Mouse (Mus musculus): ENCODE measurements around the gene Cnih1. TPM values are rescaled to one million over a fixed set of nuclear protein-coding genes. Genes with fewer than 3 reads are reported as not detected.
"Not testable (repeated sequence)": the region's sequence is repeated elsewhere in the genome, so short reads cannot be mapped to it uniquely, and the experiment has no call there.

Gene Cnih1
- polyA plus RNA-seq (2015; fragmentation: Nextera tagmentation; extraction: Ambion mirVana): 203 and 209 TPM in 2 replicates

DNA sequence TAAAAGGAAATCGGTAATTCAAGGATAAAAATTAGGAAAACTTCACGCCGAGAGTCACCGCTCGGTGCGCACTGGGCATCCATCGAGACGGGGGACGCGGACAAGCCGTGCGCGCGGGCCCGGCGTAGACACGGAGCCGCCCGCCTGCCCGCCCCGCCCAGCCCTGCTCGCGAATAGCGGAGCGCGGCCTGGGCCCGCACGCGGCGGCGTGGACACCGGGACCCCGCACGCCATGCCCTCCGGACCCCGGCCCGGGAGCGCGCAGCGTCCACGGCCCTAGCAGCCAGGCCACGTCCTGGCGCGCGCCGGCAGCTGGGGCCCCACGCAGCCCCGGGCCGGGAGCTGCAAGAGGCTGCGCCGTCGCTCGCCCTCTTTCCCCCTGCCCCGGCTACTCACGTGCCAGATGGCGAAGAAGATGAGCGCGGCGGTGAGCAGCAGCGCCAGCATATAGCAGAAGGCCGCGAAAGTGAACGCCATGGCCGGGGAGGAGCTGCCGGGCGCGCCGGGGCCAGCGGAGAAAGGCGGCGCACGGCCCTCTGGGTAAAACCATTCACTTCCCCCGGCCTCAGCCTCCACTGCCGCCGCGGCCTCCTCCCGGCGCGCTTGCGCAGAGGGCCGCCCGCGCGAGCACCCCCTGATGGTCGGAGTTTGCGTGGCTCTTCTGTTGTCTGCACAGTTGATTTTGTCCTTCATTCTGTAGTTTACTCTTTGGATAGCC is at the start of gene Cnih1:
Gene Cnih1, minus strand, starts transcription at position 625 of the 718 bp plus-strand sequence.
- Histone ChIP-seq H3K9me3 (no peaks in the 10 kb centered on the region), H3K4me3 (replicated peaks) (peak within 1 kb of the TSS; percentile 98), H3K4me1 (replicated peaks) (peaks cover 12% of the 10 kb centered on the region), H3K27ac (peak within 1 kb of the TSS; percentile 98), H3K36me3 (no peaks in the 10 kb centered on the region), H3K4me2 (replicated peaks) (peak within 1 kb of the TSS; percentile 65), H3K27me3 (replicated peaks) (no peaks in the 10 kb centered on the region), H3K9ac (peak within 1 kb of the TSS; percentile 98)
- peak; percentile 97 for ATAC-seq
- WGBS: 0% methylated on average over 80 of the region's 86 CpGs

DNA sequence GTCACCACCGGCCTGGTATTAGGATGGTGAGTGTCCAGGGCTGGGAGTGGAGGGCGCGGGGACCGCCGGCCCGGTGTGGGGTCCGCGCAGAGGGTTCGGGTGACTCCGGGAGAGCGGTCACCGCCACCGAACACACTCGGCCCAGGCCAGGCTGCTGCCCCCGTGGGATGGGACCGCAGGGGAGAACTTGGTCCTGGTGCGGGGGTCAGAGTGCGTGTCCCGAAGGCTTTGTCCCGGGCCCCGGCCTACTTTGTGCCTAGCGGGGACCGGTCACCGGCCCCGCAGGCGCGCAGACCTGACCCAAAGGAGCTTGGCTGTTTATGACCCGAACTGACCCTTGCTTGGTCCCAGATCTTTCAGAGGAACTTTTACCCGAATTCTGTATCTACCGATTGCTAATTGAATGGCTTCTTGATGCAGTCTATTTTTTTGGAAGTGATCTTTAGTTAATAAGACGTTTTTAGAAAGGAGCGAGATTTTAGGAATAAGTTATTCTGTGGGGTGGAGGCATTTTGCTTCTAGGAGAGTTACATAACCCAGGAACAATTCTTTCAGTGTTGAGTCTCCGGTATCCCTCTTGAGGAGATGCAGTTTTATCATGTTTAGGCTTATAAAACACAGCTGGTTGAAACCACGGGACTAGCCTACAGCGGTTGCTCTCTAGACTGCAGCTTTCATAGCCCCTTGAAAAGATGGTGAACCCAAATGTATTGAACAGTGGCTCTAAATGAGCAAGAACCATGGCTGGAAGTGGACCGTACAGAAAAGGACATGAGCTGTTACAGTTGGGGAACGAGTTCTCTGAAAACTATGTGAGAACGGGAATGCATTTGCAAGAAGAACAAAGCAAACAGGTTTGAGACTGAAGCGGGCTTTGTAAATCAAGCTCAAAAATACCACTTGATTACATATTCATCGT is 44.4 kb upstream of the Cnih1 start:
- 0 out of 2 replicates have a peak overlapping the region, but pooled peaks have one; percentile 27 for H3K27ac ChIP-seq
- H3K4me1 ChIP-seq (replicated peaks): no peaks in the 10 kb centered on the region
- peak overlapping the region; percentile 74 for H3K9ac ChIP-seq
- no peaks in the 10 kb centered on the region for H3K27me3 ChIP-seq (replicated peaks)
- H3K4me2 ChIP-seq (replicated peaks): peak overlapping the region; percentile 82
- 6% methylated on average over 40 of the region's 40 CpGs for WGBS
- no peaks in the 10 kb centered on the region for H3K36me3 ChIP-seq
- peak overlapping the region; percentile 83 for H3K4me3 ChIP-seq (replicated peaks)
- no peaks in the 10 kb centered on the region for H3K9me3 ChIP-seq
- ATAC-seq: peak; percentile 78

DNA sequence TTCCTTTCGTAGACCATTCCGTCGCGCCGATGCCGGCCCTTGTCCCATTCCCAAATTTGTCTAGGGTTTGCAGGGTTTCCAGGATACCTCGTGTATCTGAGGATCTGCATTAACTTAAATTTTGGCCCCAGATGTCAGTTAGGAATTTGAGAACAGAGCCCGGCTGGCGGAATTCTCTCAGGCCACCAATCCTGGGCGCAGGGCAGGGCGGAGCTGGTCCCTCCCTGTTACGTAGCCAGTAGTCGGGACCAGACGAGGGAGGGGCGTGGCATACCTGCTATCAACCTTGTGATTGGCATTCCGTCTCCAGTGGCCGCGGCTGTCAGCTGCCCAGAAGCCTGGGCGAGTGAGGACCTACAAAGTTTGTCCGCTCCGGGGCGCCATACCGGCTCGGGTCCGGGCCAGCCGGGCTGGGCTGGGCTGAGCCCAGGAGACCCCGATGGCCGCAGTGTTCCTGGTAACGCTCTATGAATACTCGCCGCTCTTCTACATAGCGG is 43.7 kb upstream of the Cnih1 start, which contains the start of gene Cgrrf1:
Gene Cgrrf1, plus strand, starts transcription at position 289 of the 497 bp plus-strand sequence.
- no peaks in the 10 kb centered on the region for H3K4me1 ChIP-seq (replicated peaks)
- ATAC-seq: peak; percentile 99
- H3K27me3 ChIP-seq (replicated peaks): no peaks in the 10 kb centered on the region
- under 1% methylated on average over 32 of the region's 32 CpGs for WGBS
- peak within 1 kb of the TSS; percentile 72 for H3K27ac ChIP-seq
- peak within 1 kb of the TSS; percentile 83 for H3K4me3 ChIP-seq (replicated peaks)
- peak within 1 kb of the TSS; percentile 74 for H3K9ac ChIP-seq
- no peaks in the 10 kb centered on the region for H3K36me3 ChIP-seq
- H3K9me3 ChIP-seq: no peaks in the 10 kb centered on the region
- peak within 1 kb of the TSS; percentile 82 for H3K4me2 ChIP-seq (replicated peaks)

DNA sequence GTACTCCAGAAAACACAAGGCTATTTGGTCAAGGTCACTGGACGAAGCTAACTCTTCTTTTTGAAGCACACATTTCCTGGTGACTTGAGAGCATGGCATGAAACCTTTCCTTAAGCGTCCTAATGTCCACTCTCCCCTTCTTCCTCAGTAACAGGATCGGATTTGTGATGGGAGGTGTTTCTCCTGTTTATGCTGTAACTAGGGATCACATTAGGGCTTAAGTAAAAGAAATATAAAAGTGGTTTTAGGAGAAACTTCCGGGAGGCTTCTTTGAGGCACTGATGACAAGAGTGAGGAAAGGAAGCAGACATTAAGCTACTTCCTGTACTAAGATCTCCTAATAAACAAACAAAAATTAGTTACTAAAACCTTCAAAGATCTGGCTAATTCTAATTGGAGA is 43.1 kb upstream of the Cnih1 start:
- H3K9me3 ChIP-seq: no peaks in the 10 kb centered on the region
- no peaks in the 10 kb centered on the region for H3K36me3 ChIP-seq
- ATAC-seq: peak; percentile 30; the same call in 1 of the 2 replicates
- H3K4me2 ChIP-seq (replicated peaks): peak overlapping the region; percentile 82
- WGBS: 3% methylated on average over 4 of the region's 4 CpGs
- H3K27me3 ChIP-seq (replicated peaks): no peaks in the 10 kb centered on the region
- peak overlapping the region; percentile 72 for H3K27ac ChIP-seq
- H3K4me1 ChIP-seq (replicated peaks): no peaks in the 10 kb centered on the region
- H3K9ac ChIP-seq: peak overlapping the region; percentile 74; the same call in 1 of the 2 replicates
- H3K4me3 ChIP-seq (replicated peaks): peak overlapping the region; percentile 83

DNA sequence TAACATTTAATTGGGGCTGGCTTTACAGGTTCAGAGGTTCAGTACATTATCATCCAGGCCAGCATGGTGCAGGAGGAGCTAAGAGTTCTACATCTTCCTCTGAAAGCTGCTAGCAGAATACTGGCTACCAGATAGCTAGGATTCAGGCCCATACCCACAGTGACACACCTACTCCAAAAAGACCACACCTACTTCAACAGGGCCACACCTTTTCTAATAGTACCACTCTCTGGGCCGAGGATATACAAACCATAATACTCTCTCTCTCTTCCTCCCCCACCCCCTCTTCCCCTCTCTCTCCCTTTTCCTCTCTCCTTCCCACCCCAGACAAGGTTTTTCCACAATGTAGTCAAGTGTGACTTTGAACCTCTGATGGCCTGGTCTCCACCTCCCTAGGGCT is 39.2 kb upstream of the Cnih1 start:
- ATAC-seq: no peak
- H3K4me1 ChIP-seq (replicated peaks): no peaks in the 10 kb centered on the region
- H3K4me3 ChIP-seq (replicated peaks): no peak overlapping the region
- H3K36me3 ChIP-seq: no peaks in the 10 kb centered on the region
- no peak overlapping the region for H3K4me2 ChIP-seq (replicated peaks)
- no peaks in the 10 kb centered on the region for H3K27me3 ChIP-seq (replicated peaks)
- H3K9me3 ChIP-seq: no peaks in the 10 kb centered on the region
- H3K27ac ChIP-seq: no peak overlapping the region
- WGBS: 44% methylated on average over 1 of the region's 1 CpGs
- H3K9ac ChIP-seq: no peak overlapping the region

DNA sequence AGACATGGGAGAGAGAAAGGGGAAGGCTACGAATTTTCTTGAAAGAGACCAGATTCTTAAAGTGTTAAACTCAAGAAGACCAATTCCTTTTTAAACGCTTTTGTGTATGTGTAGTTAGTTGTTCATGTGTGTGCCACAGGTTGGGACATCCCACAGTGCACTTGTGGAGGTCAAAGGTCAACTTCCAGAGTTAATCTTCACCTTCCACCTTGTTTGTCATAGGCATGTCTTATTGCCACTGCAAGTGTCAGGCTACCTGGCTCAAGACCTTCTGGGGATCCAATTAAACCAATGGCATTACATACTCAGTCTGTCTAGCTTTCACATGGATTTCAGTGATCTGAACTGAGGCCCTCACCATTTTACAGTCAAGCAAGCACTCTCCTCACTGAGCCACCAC is 35.8 kb upstream of the Cnih1 start:
- Histone ChIP-seq H3K9ac (no peak overlapping the region), H3K4me2 (replicated peaks) (no peak overlapping the region), H3K36me3 (no peaks in the 10 kb centered on the region), H3K27me3 (replicated peaks) (no peaks in the 10 kb centered on the region), H3K27ac (no peak overlapping the region), H3K4me1 (replicated peaks) (0 out of 2 replicates have a peak, but pooled peaks cover 5% of the 10 kb centered on the region), H3K4me3 (replicated peaks) (no peak overlapping the region), H3K9me3 (no peaks in the 10 kb centered on the region)
- no peak for ATAC-seq
- 77% methylated on average over 2 of the region's 2 CpGs for WGBS

DNA sequence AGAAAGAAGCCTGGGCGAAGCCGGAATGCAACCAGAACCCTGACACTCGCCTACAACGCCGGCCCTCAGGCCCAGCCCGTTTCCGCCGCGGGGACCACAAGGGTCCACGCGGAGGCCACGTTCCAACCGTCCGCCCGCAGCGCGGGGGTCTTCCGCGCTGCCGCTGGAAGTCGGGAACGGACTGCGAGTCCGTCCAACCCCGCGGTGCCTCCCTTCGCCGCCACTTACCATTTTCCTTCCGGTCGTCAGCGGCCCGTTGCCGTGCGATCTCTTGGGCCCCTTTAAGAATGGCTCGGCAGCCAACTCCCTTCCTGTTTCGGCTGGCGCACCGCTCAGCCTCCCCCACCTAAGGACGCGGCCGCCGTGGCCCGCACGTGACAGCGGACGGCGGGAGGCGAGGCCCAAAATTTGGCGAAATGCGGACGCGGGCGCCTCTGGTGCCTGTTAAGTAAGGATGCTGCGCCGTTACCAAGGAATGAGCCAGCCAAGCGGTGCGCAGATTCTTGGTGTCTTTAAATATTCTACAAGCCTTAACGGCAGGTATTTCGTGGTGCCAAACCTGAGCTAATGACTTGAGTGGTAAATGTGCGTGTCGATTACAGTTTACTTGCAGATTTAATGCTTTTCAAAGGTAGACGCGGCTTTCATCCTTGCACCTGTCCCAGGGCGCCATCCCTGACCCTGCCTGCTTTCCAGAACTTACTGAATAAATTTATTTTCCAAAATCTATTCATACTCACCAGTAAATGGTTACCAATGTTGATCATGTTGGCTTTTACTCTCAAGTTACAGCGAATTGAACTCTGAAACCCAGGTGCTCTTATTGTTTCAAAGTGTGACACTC is 33.9 kb upstream of the Cnih1 start, which contains the start of gene Gmfb:
Gene Gmfb, minus strand, starts transcription at position 370 of the 844 bp plus-strand sequence.
- Histone ChIP-seq H3K9ac (peak within 1 kb of the TSS; percentile 71), H3K9me3 (no peaks in the 10 kb centered on the region), H3K4me2 (replicated peaks) (peak within 1 kb of the TSS; percentile 66), H3K36me3 (no peaks in the 10 kb centered on the region), H3K27me3 (replicated peaks) (no peaks in the 10 kb centered on the region), H3K4me3 (replicated peaks) (peak within 1 kb of the TSS; percentile 69), H3K4me1 (replicated peaks) (0 out of 2 replicates have a peak, but pooled peaks cover 5% of the 10 kb centered on the region), H3K27ac (peak within 1 kb of the TSS; percentile 77)
- peak; percentile 96 for ATAC-seq
- under 1% methylated on average over 65 of the region's 65 CpGs for WGBS

DNA sequence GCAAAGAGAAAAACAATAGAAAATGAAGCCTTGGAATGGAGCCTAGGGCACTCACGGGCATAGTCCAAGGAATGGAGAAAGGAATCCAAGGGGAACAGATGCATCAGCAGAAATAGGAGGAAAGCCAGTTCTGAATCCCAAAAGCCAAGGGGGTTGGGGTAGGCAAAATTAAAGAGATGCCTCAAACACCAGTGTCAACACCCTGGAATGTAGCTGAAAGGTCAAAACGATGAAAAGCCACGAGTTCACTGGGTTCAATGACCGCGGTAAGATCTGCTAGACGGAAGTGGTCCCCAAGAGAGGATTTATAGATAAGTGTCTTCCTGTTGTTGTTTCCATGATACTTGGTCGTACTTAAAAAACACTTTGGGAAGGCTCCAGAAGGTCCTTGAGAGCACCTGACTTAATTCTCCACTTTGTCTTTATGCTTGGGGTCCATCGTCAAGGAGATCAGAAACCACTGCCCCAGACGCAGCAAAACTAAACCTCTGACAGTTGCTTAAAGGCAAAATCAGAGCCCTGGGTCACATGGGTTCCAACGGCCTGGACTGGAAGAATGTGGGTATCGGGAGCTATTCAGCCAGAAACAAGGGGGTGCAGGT is 33.2 kb upstream of the Cnih1 start:
- 0 out of 2 replicates have a peak, but pooled peaks cover under 1% of the 10 kb centered on the region for H3K36me3 ChIP-seq
- peak overlapping the region; percentile 77 for H3K27ac ChIP-seq
- peak overlapping the region; percentile 69 for H3K4me3 ChIP-seq (replicated peaks)
- peak; percentile 29 for ATAC-seq
- no peaks in the 10 kb centered on the region for H3K27me3 ChIP-seq (replicated peaks)
- H3K9ac ChIP-seq: peak overlapping the region; percentile 71
- H3K4me1 ChIP-seq (replicated peaks): 0 out of 2 replicates have a peak, but pooled peaks cover 5% of the 10 kb centered on the region
- no peaks in the 10 kb centered on the region for H3K9me3 ChIP-seq
- peak overlapping the region; percentile 66 for H3K4me2 ChIP-seq (replicated peaks)
- WGBS: under 1% methylated on average over 11 of the region's 11 CpGs

DNA sequence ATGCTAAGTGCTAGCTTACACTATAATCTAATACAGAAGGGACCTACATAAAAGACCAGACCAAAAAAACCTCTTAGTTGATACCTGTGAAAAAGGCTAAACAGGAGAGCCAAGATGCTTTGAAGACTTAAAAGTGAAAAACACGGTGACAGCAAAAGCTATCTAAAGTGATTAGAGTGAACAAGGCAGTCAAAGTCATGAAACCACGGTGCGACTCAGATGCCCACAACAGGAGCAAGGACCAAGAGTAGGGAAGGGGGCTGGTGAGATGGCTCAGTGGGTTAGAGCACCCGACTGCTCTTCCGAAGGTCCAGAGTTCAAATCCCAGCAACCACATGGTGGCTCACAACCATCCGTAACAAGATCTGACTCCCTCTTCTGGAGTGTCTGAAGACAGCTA is 31.8 kb upstream of the Cnih1 start:
- H3K9me3 ChIP-seq; ATAC-seq; H3K27me3 ChIP-seq (replicated peaks); H3K4me2 ChIP-seq (replicated peaks); H3K36me3 ChIP-seq; H3K4me1 ChIP-seq (replicated peaks); H3K27ac ChIP-seq; H3K9ac ChIP-seq; H3K4me3 ChIP-seq (replicated peaks): not testable (repeated sequence)
- WGBS: 88% methylated on average over 6 of the region's 6 CpGs

DNA sequence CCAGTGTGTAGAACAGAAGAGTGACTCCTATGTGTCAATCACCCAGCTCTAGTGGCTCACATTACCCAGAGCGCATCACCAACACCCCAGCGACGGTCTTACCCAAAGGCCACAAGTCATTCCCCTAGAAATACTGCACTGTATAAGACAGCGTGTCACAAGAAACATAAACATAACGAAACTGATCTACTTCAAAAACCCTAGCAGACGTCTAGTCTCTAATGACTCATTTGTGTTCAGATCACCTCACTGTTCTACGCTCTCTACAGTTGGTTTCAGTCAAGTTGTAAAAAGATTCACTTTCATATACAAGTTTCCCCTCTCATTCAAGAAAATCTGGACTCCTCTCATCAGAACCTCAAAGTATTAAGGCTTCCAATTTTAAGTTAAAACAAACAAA is 30.5 kb upstream of the Cnih1 start:
- no peak for ATAC-seq

More for the DNA sequence above, 30.5 kb upstream of the Cnih1 start:
- H3K4me3 ChIP-seq (replicated peaks): no peak overlapping the region
- H3K27ac ChIP-seq: no peak overlapping the region
- H3K9me3 ChIP-seq: no peaks in the 10 kb centered on the region
- H3K27me3 ChIP-seq (replicated peaks): no peaks in the 10 kb centered on the region
- no peak overlapping the region for H3K4me2 ChIP-seq (replicated peaks)
- 86% methylated on average over 7 of the region's 7 CpGs for WGBS
- 0 out of 2 replicates have a peak, but pooled peaks cover 5% of the 10 kb centered on the region for H3K4me1 ChIP-seq (replicated peaks)
- peaks cover 7% of the 10 kb centered on the region for H3K36me3 ChIP-seq
- no peak overlapping the region for H3K9ac ChIP-seq
